Mouse (Mus musculus) fibroblast of lung, adult 2 months (primary cell): ENCODE data around the gene Git2.
A peak's percentile ranks its signal among the peaks of the same experiment; 100 is the strongest.

Experiments used
- DNase-seq: peaks from one replicate; pipeline ENCODE4 v3.0.0-alpha.2; 2011; ENCODE audit warnings: low read depth

The Git2 gene

GRCm38 (mm10) chr5:114796299-114797012 is 21.1 kb upstream of the Git2 start:
- DNase-seq, result no peak

- no peak for DNase-seq
Measured at GRCm38 (mm10) chr5:114795653-114796052, 20.3 kb upstream of the Git2 start.

DNA sequence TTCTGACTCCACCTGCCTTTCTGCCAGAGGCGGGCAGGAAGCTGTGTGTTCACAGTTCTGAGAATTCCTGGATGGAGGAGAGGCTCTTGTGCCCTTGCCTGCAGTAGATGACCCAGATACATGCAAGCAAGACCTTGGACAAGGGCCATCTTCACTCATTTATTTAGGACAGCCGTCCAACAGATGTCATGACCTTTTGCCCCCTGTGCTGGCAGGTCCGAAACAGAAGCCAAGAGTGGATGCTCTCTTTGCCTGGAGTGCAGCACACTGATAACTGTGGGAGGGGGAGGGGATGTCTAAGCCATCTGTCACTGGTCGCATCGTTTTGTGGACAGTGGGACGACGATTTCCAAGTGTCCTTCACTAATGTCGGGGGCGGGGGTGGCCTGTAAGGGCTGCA is 19.9 kb upstream of the Git2 start:
- DNase-seq, result no peak

DNA sequence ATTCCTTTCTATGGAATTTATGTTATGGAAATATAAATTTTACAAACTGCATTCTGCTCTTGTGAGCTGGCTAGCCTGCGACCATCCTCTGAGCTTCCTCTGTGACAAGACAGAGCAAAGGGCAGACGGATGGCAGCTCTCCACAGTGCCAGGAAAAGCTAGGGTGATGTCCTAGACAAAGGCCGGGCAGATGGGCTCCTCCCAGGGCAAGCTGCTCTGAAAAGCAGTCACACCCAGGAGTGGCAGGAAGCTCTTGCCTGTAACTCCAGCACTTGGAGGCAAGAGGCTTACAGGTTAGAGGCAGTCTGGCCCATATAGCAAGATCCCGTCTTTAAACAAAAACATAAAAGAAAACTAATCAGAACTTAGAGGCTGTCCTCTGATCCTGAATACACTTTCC is 19.3 kb upstream of the Git2 start:
- DNase-seq, result no peak

GRCm38 (mm10) chr5:114793317-114793716 is 18.0 kb upstream of the Git2 start:
- DNase-seq, result no peak

- no peak for DNase-seq
Measured at GRCm38 (mm10) chr5:114785196-114785595, 9.9 kb upstream of the Git2 start.

- DNase-seq, result no peak
Measured at GRCm38 (mm10) chr5:114784622-114785165, 9.4 kb upstream of the Git2 start.

GRCm38 (mm10) chr5:114783405-114784163 is 8.3 kb upstream of the Git2 start:
- no peak for DNase-seq

DNA sequence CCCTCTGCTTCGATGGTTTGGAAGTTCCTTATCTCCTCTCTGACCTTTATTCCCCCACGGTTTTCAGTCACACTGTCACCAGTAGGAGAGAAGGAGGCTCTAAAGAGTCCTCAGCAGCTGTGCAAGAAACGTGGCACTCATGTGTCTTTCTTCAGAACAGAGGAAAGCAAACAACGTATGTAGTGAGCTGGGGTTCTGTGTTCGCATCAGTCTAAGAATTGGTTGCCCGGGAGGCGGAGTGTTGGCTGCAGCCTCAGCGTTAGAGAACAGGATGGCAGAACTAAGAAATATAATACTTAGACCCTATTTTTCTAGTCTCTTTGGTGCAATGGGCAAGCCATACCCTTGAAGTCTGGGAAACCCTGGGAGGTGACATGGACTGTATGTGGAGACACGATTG is 7.7 kb upstream of the Git2 start:
- DNase-seq, result no peak

DNA sequence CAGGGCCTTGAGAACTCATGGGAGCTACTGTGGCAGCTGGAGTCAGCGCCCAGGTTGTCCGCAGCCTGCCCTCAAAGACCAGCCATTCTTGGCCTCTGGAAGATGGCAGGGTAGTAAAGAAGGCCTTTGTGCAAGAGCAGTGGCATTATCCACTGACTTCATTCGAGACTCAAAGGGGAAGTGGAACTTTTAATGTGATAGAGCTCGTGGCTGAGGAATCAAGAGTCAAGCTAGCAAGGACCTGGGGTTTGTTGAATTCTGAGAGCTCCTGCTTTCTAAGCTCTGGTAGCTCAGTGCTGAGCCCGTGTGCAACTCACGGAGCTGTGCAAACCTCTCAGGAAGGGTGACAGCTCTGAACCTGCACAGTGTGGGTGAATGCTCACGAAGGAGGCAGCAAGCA is 5.6 kb upstream of the Git2 start:
- no peak for DNase-seq

DNA sequence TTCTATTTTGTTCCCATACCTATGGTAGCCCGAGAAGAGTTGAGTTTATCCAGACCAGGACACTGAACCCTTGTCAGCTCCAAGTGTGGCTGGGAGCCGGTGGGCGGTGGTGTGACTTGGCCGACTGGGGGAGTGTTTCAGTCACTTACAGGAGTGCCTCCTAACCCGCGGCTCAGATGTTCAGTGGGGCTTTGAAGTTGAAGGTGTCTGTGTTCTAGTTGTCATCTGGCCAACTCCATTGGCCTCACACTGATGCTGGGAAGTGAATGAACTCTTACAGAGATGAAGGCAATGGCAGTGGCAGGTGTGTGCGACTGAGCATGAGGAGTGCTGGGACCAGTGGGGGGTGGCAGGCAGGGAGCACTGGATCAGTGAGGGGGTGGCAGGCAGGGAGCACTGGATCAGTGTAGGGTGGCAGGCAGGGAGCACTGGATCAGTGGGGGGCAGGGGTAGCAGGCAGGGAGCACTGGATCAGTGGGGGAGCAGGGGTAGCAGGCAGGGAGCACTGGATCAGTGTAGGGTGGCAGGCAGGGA is 4.7 kb upstream of the Git2 start:
- no peak for DNase-seq

- no peak for DNase-seq
Measured at GRCm38 (mm10) chr5:114776174-114776573, 857 bp upstream of the Git2 start.

DNA sequence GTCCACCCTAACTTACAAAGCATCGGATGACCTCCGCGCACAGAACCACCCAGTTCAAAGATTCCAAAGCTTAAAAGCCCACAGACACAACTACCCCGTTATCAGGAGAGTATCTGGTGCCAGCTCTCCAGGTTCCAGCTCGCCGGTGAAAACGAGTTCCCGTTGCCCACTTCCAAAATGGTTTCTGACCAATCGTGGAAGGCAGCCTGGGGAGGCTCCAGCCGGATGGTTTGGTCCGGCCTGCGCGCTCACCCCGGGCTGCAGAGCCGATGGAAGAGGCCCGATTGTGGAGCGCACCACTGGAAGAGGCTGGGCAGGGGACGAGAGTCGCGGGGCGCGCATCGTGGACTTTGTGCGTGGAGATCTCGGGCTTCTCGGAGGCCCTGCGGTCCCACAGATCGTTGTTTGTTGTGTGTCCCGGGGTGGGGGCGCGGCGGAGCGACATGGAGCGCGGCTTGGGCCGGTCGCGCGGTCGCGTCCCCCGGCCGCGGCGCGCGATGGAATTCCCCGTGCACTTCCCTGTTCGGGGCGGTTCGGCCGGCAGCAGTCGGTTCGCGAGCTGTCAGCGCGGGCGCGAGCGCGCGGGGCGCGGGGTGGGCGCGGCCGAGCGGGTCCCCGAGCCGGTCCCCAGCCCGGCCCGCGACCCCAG is 790 bp downstream of the Git2 start, which contains the start of gene Ankrd13a:
Gene Ankrd13a (plus strand): TSS at position 275 of the 649 bp plus-strand sequence.
- DNase-seq, result peak; percentile 58

GRCm38 (mm10) chr5:114773780-114774179 is 1.5 kb downstream of the Git2 start:
- DNase-seq, result no peak

DNA sequence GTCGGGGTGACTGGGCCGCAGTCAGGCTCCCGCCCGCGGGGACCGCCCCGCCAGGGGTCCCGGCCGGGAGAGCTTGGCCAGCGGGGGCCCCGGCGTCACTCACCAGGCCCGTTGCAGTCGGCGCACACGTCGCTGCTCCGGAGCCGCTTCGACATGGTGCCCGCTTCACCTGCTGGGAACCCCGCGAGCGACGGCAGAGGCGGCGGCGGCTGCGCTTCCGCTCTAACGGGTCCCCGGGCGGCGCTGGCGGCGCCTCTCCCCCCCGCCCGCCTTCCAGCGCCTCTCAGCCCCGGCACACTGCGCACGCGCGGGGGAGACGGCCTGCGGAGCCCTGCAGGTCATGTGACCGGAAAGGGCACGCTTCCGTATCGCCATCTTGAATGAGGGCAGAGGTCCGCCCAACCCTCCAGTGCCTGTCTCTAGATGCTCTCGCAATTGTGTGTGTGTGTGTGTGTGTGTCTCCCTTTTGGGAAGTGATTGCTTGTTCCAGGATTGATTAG is 2.1 kb downstream of the Git2 start:
- peak; percentile 90 for DNase-seq

DNA sequence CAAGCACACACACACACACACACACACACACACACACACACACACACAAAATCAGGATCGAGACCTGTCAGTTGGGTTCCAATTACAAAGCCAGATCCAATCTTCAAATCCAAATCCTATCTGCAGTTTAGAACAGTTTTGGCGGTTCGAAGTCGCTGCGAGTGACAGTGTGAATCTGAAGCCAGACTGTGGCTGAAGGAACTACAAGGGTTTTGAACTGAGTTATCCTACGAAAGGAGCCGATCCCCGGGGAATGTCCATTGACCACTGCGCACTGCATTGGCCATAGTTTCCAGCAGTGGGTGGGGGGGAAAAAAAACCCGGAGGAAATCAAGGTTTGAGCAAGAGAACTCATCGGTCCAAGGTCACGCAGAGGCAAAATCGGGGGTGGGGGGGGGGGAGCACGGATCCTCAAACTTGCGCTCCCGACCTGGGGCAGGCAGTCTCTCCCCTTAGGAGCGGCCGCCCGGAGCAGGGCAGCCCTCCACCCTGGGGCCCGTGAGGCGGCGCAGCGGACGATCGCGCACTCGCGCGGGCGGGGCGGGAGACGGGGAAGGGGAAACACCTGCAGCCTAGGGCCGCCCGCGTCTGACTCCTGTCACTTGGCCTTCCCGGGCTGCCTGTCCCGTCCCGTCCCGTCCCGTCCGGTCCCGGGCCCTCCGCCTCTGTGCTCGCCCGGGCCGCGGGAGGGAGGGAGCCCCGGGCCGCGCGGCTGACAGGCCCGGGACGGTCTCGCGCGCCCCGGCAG is 2.7 kb downstream of the Git2 start:
- no peak for DNase-seq

GRCm38 (mm10) chr5:114771796-114772195 is 3.5 kb downstream of the Git2 start:
- no peak for DNase-seq

DNA sequence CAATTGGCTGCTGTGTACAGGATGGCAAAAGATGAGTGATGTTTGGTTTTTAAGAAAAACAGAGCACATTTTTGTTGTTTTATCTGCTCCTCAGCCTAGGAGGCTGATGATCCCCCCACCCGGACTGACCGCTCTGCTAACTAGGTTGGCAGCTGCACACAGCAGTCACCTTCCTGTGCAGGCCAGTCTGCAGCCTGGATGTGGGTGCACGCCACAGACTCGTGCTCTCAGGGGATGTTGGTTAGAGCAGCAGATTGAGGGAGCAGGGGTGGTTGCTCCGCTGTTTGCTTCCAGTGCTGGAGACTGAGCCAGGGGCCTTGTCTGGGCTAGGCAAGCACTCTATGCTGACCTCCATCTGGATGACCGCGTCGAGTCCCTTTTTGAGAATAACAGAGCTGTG is 5.5 kb downstream of the Git2 start:
- no peak for DNase-seq

DNA sequence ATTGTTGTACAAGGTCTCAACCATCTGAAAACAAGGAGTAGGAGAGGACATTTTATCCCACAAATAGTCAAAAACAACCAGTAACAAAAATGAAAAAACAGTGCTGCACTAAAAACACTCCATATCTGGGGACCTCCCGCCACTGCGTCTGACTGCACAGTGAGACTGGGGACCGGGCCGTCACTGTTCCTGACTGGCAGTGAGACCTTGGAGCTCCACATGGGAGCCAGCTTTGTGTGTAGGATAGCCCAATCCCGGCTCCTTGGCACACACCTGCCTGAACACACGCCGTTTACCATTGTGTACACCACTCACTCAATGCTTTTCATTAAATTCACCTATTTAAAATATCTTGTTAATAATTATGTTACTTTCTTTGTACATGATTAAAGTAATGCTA is 8.1 kb downstream of the Git2 start:
- no peak for DNase-seq

- DNase-seq, result no peak
Measured at GRCm38 (mm10) chr5:114766686-114767085, 8.6 kb downstream of the Git2 start.
